Mouse (Mus musculus) liver, embryonic 15.5 days (tissue): ENCODE data around the gene Gm43720. TPM values are rescaled to one million over a fixed set of nuclear protein-coding genes. Genes with fewer than 3 reads are reported as not detected.
A peak's percentile ranks its signal among the peaks of the same experiment; 100 is the strongest.

Experiments
- ATAC-seq: fragments of 200-750 bp; cut with Nextera tagmentation; 2 replicates; pipeline ENCODE4 v1.8.0; 2017; ENCODE audit warnings: moderate number of reproducible peaks, mild to moderate bottlenecking, moderate library complexity; ENCODE audit not compliant: insufficient read depth
- H3K27ac ChIP-seq: fragments of 300-500 bp; sonication (generic); replicated peaks from 2 replicates; pipeline ENCODE4 v1.5.1; 2015; ENCODE audit warnings: mild to moderate bottlenecking, inconsistent platforms
- H3K27me3 ChIP-seq: fragments of 300-500 bp; sonication (generic); 2 replicates; pipeline ENCODE4 v1.6.1; 2015; ENCODE audit warnings: mild to moderate bottlenecking, inconsistent platforms
- H3K36me3 ChIP-seq: fragments of 300-500 bp; sonication (generic); replicated peaks from 2 replicates; pipeline ENCODE4 v1.6.1; 2015; ENCODE audit warnings: moderate library complexity, mild to moderate bottlenecking, inconsistent platforms
- H3K4me1 ChIP-seq: fragments of 300-500 bp; sonication (generic); replicated peaks from 2 replicates; pipeline ENCODE4 v1.6.1; 2015; ENCODE audit warnings: inconsistent platforms
- H3K4me2 ChIP-seq: fragments of 300-500 bp; sonication (generic); 2 replicates; pipeline ENCODE4 v1.6.1; 2015; ENCODE audit warnings: moderate library complexity, mild to moderate bottlenecking, inconsistent platforms
- H3K4me3 ChIP-seq: fragments of 300-500 bp; sonication (generic); replicated peaks from 2 replicates; pipeline ENCODE4 v1.5.1; 2015; ENCODE audit warnings: mild to moderate bottlenecking, inconsistent platforms
- H3K9ac ChIP-seq: fragments of 300-500 bp; sonication (generic); 2 replicates; pipeline ENCODE4 v1.6.1; 2015; ENCODE audit warnings: moderate library complexity, mild to moderate bottlenecking, inconsistent platforms
- H3K9me3 ChIP-seq: fragments of 300-500 bp; sonication (generic); replicated peaks from 2 replicates; pipeline ENCODE4 v1.6.1; 2016; ENCODE audit warnings: inconsistent platforms
- WGBS: fragments of 180-500 bp; shearing (Covaris S2); methylation state at CpG from one replicate; pipeline ENCODE4 v1.1.7; 2015; ENCODE audit warnings: mixed read lengths; ENCODE audit not compliant: insufficient replicate concordance; 5-methylcytosine and 5-hydroxymethylcytosine counted together
- polyA plus RNA-seq: library from polyadenylated mRNA; unstranded; fragments of >200 nt; fragmentation: Nextera tagmentation; extraction: Ambion mirVana; gene quantifications from 2 replicates; pipeline ENCODE4 v1.2.1, GENCODE M21; 2015

Gene Gm43720
- polyA plus RNA-seq, 1 experiment from 2014 or later: not detected

GRCm38 (mm10) chr5:138262001-138262400 is 17.8 kb downstream of the Gm43720 start:
- Histone ChIP-seq H3K4me1 (peaks cover 76% of the 10 kb centered on the region), H3K27me3 (no peaks in the 10 kb centered on the region), H3K4me2 (peak overlapping the region; percentile 95), H3K4me3 (peak overlapping the region; percentile 84), H3K9me3 (no peaks in the 10 kb centered on the region), H3K9ac (peak overlapping the region; percentile 84; the same call in 1 of the 2 replicates), H3K27ac (peak overlapping the region; percentile 75), H3K36me3 (peaks cover 37% of the 10 kb centered on the region)
- 26% methylated on average over 4 of the region's 4 CpGs for WGBS
- no peak for ATAC-seq

- Histone ChIP-seq H3K4me2 (peak overlapping the region; percentile 95), H3K9ac (peak overlapping the region; percentile 12), H3K4me3 (peak overlapping the region; percentile 84), H3K4me1 (peaks cover 88% of the 10 kb centered on the region), H3K9me3 (no peaks in the 10 kb centered on the region), H3K27me3 (no peaks in the 10 kb centered on the region), H3K36me3 (peaks cover 37% of the 10 kb centered on the region), H3K27ac (peak overlapping the region; percentile 75)
- ATAC-seq: peak; percentile 47
- 22% methylated on average over 11 of the region's 11 CpGs for WGBS
These were observed 18.9 kb downstream of the Gm43720 start for GRCm38 (mm10) chr5:138260834-138261233.

DNA sequence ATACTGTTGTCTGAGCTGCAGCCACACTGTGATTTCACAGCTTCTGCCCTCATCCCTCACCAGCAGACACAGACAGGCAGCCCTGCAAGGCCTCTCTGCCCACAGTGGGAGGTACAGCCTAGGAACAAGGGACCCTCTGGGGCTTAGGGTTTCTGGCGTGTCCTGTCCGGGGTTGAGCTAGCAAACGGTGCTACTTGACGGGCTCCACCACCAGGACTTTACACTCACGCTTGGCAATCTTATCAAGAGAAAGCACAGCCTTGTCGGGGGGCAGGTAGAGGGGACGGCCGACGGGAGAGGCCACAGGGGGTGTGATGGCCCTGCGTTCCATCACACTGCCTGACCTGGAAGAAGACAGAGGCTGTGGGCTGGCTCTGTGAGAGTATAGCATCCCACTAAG is 19.7 kb downstream of the Gm43720 start:
- Histone ChIP-seq H3K27me3 (no peaks in the 10 kb centered on the region), H3K4me2 (peak overlapping the region; percentile 95), H3K27ac (peak overlapping the region; percentile 75), H3K9me3 (no peaks in the 10 kb centered on the region), H3K9ac (peak overlapping the region; percentile 12; the same call in 1 of the 2 replicates), H3K4me3 (peak overlapping the region; percentile 84; the same call in 1 of the 2 replicates), H3K4me1 (peaks cover 85% of the 10 kb centered on the region), H3K36me3 (peaks cover 37% of the 10 kb centered on the region)
- ATAC-seq: no peak
- WGBS: 19% methylated on average over 10 of the region's 10 CpGs

GRCm38 (mm10) chr5:138258993-138259392 is 20.8 kb downstream of the Gm43720 start:
- 61% methylated on average over 7 of the region's 7 CpGs for whole genome bisulfite sequencing
- Histone ChIP-seq H3K4me2 (no peak overlapping the region; the same call in 1 of the 2 replicates), H3K36me3 (peaks cover 37% of the 10 kb centered on the region), H3K4me1 (peaks cover 85% of the 10 kb centered on the region), H3K27ac (0 out of 2 replicates have a peak overlapping the region, but pooled peaks have one; percentile 24), H3K9me3 (no peaks in the 10 kb centered on the region), H3K9ac (no peak overlapping the region), H3K4me3 (no peak overlapping the region), H3K27me3 (no peaks in the 10 kb centered on the region)
- no peak for ATAC-seq

GRCm38 (mm10) chr5:138258542-138258941 is 21.2 kb downstream of the Gm43720 start:
- 0 out of 2 replicates have a peak overlapping the region, but pooled peaks have one; percentile 24 for H3K27ac ChIP-seq
- H3K4me2 ChIP-seq: peak overlapping the region; percentile 6
- no peaks in the 10 kb centered on the region for H3K27me3 ChIP-seq
- H3K9ac ChIP-seq: no peak overlapping the region
- WGBS: 71% methylated on average over 6 of the region's 6 CpGs
- no peak for ATAC-seq
- H3K4me1 ChIP-seq: peaks cover 85% of the 10 kb centered on the region
- H3K4me3 ChIP-seq: no peak overlapping the region
- peaks cover 37% of the 10 kb centered on the region for H3K36me3 ChIP-seq
- no peaks in the 10 kb centered on the region for H3K9me3 ChIP-seq

GRCm38 (mm10) chr5:138258078-138258477 is 21.7 kb downstream of the Gm43720 start:
- H3K27ac ChIP-seq: no peak overlapping the region
- ATAC-seq: no peak
- H3K4me1 ChIP-seq: peaks cover 81% of the 10 kb centered on the region
- peak overlapping the region; percentile 6; the same call in 1 of the 2 replicates for H3K4me2 ChIP-seq
- H3K27me3 ChIP-seq: no peaks in the 10 kb centered on the region
- no peak overlapping the region for H3K9ac ChIP-seq
- 33% methylated on average over 3 of the region's 3 CpGs for WGBS
- H3K36me3 ChIP-seq: peaks cover 37% of the 10 kb centered on the region
- no peaks in the 10 kb centered on the region for H3K9me3 ChIP-seq
- no peak overlapping the region for H3K4me3 ChIP-seq

DNA sequence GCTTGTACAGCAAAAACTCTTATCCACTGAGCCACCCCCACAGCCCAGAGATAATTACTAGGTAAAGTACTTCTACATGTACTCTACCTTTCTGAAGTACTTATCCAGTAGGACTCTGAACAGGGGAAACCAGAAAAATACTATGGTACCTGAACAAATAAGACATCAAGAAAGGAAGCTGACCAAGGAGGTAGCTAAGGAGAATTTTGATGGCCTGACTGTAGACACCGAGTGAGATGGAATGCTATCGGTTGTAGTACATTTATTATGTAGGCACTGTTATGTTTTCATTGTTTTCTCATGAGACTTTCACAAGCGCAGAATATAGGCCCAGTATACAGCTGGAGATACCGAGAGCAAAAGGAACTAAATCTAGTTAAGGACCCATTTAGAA is 22.2 kb downstream of the Gm43720 start:
- ATAC-seq: no peak
- Histone ChIP-seq H3K4me2 (peak overlapping the region; percentile 25), H3K9ac (no peak overlapping the region), H3K27ac (peak overlapping the region; percentile 67), H3K36me3 (peaks cover 37% of the 10 kb centered on the region), H3K4me1 (peaks cover 76% of the 10 kb centered on the region), H3K9me3 (no peaks in the 10 kb centered on the region), H3K27me3 (no peaks in the 10 kb centered on the region), H3K4me3 (no peak overlapping the region)
- WGBS: 68% methylated on average over 4 of the region's 4 CpGs

DNA sequence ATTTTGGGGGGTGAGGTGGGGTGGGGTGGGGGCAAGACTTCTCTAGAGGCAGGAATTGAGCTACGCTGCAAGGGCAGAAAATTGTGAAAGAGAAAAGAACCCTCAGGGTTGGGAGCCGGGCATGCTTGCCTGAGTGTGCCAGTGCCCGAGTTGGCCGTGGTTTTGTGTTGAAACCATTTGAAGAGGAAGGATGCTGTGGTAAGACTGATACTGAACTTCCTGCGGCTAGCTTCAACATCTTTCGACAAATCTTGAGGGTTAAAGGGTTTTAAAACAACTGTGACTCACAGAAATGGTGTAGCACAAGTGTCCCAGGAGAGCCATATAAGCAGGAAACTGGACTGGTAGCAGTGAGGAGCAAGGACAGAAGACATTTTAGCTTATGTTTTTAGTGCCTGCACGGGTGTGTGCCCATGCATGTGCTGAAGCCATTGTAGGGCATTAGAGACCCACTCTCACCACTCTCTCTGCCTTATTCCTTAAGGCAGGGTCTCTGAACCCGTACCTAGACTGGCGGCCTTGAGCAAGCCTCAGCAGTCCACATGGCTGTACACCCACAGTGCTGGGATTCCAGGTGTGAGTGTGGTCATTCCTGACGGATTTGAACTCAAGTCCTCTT is 22.7 kb downstream of the Gm43720 start:
- H3K27me3 ChIP-seq: no peaks in the 10 kb centered on the region
- 23% methylated on average over 10 of the region's 10 CpGs for WGBS
- H3K36me3 ChIP-seq: peaks cover 37% of the 10 kb centered on the region
- ATAC-seq: no peak
- H3K4me2 ChIP-seq: peak overlapping the region; percentile 87
- no peaks in the 10 kb centered on the region for H3K9me3 ChIP-seq
- H3K4me1 ChIP-seq: peaks cover 71% of the 10 kb centered on the region
- H3K27ac ChIP-seq: peak overlapping the region; percentile 79
- peak overlapping the region; percentile 82; the same call in 1 of the 2 replicates for H3K4me3 ChIP-seq
- H3K9ac ChIP-seq: no peak overlapping the region

- Histone ChIP-seq H3K27me3 (no peaks in the 10 kb centered on the region), H3K36me3 (peaks cover 30% of the 10 kb centered on the region), H3K9me3 (no peaks in the 10 kb centered on the region), H3K4me3 (peak overlapping the region; percentile 82), H3K27ac (peak overlapping the region; percentile 79), H3K4me2 (peak overlapping the region; percentile 87), H3K9ac (peak overlapping the region; percentile 71), H3K4me1 (peaks cover 61% of the 10 kb centered on the region)
- WGBS: 7% methylated on average over 7 of the region's 7 CpGs
- peak; percentile 0; the same call in 1 of the 2 replicates for ATAC-seq
These were observed 23.7 kb downstream of the Gm43720 start for GRCm38 (mm10) chr5:138256094-138256467.

GRCm38 (mm10) chr5:138255353-138256093 is 24.2 kb downstream of the Gm43720 start, which contains the start of gene Lamtor4:
Gene Lamtor4 (plus strand): TSS chr5:138255482.
- Histone ChIP-seq H3K27ac (peak within 1 kb of the TSS; percentile 79), H3K4me3 (peak within 1 kb of the TSS; percentile 82), H3K27me3 (no peaks in the 10 kb centered on the region), H3K4me1 (peaks cover 55% of the 10 kb centered on the region), H3K9ac (peak within 1 kb of the TSS; percentile 71), H3K36me3 (peaks cover 25% of the 10 kb centered on the region), H3K9me3 (no peaks in the 10 kb centered on the region), H3K4me2 (peak within 1 kb of the TSS; percentile 87)
- under 1% methylated on average over 38 of the region's 38 CpGs for WGBS
- peak; percentile 99 for ATAC-seq

DNA sequence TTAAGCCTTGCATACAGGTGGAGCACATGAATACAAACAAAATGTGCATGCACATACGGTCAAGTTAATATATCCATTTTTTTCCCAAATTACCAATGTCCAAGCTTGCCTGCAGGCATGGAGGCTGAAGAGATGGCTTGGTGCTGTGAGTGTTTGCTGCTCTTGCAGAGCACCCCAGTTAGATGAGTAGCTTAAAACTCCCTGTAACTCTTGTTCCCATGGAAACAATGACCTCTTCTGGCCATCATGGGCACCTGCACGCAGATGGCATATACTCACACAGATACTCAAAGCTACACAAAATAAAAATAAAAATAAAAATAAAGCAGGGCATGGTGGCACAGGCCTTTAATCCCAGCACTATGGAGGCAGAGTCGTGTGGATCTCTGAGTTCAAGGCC is 26.7 kb downstream of the Gm43720 start:
- 71% methylated on average over 3 of the region's 3 CpGs for WGBS
- Histone ChIP-seq H3K9me3 (no peaks in the 10 kb centered on the region), H3K4me3 (no peak overlapping the region), H3K4me1 (peaks cover 31% of the 10 kb centered on the region), H3K27ac (no peak overlapping the region), H3K36me3 (0 out of 2 replicates have a peak, but pooled peaks cover under 1% of the 10 kb centered on the region), H3K4me2 (no peak overlapping the region), H3K27me3 (no peaks in the 10 kb centered on the region), H3K9ac (no peak overlapping the region)
- ATAC-seq: no peak
